Mouse (Mus musculus) heart, embryonic 11.5 days (tissue): ENCODE measurements at regions not wholly inside any gene's neighbourhood (a gene's known extent, or its start where the extent isn't known, plus 50 kb on each side); places are given as distances from the start of the nearest gene placed in this dataset.
"Not testable (repeated sequence)": the region's sequence is repeated elsewhere in the genome, so short reads cannot be mapped to it uniquely, and the experiment has no call there.

Experiments used
- ATAC-seq: fragments of 200-750 bp; cut with Nextera tagmentation; replicated peaks from 2 replicates; pipeline ENCODE4 v1.8.0; 2017; ENCODE audit warnings: moderate library complexity; ENCODE audit not compliant: insufficient number of reproducible peaks, low FRiP score, low TSS enrichment
- H3K27ac ChIP-seq: fragments of 300-500 bp; sonication (generic); 2 replicates; pipeline ENCODE4 v1.5.1; 2014; ENCODE audit warnings: mild to moderate bottlenecking, low read depth, low read length
- H3K27me3 ChIP-seq: fragments of 300-500 bp; sonication (generic); 2 replicates; pipeline ENCODE4 v1.6.1; 2014; ENCODE audit warnings: mild to moderate bottlenecking, low read length, mixed read lengths; ENCODE audit not compliant: control insufficient read depth, insufficient read depth
- H3K36me3 ChIP-seq: fragments of 300-500 bp; sonication (generic); 2 replicates; pipeline ENCODE4 v1.6.1; 2014; ENCODE audit warnings: mild to moderate bottlenecking, low read length, moderate library complexity, mixed read lengths; ENCODE audit not compliant: control insufficient read depth, insufficient read depth
- H3K4me1 ChIP-seq: fragments of 300-500 bp; sonication (generic); 2 replicates; pipeline ENCODE4 v1.6.1; 2014; ENCODE audit warnings: low read length; ENCODE audit not compliant: control insufficient read depth, insufficient read depth
- H3K4me2 ChIP-seq: fragments of 300-500 bp; sonication (generic); 2 replicates; pipeline ENCODE4 v1.6.1; 2014; ENCODE audit warnings: mild to moderate bottlenecking, moderate library complexity
- H3K4me3 ChIP-seq: fragments of 300-500 bp; sonication (generic); 2 replicates; pipeline ENCODE4 v1.5.1; 2014; ENCODE audit warnings: low read depth, low read length
- H3K9ac ChIP-seq: fragments of 300-500 bp; sonication (generic); 2 replicates; pipeline ENCODE4 v1.6.1; 2014; ENCODE audit warnings: mild to moderate bottlenecking, low read depth, low read length, moderate library complexity
- H3K9me3 ChIP-seq: fragments of 300-500 bp; sonication (generic); replicated peaks from 2 replicates; pipeline ENCODE4 v1.6.1; 2016; ENCODE audit warnings: low read length; ENCODE audit not compliant: control insufficient read depth
- WGBS: fragments of 180-500 bp; shearing (Covaris S2); extraction: QIAGEN DNeasy Blood & Tissue Kit; methylation state at CpG from one replicate; pipeline ENCODE4 v1.1.7; 2014; ENCODE audit not compliant: insufficient replicate concordance; 5-methylcytosine and 5-hydroxymethylcytosine counted together

- H3K36me3 ChIP-seq, H3K27ac ChIP-seq, H3K9me3 ChIP-seq, H3K4me1 ChIP-seq, H3K27me3 ChIP-seq, H3K9ac ChIP-seq, H3K4me2 ChIP-seq, ATAC-seq, H3K4me3 ChIP-seq: not testable (repeated sequence)
- WGBS, result 67% methylated on average over 2 of the region's 2 CpGs
Measured at GRCm38 (mm10) chr10:86566875-86567274, 68.2 kb upstream of the Syn3 start.

GRCm38 (mm10) chr10:86555843-86556242, 57.1 kb upstream of the Syn3 start:
- Histone ChIP-seq H3K9me3 (no peaks in the 10 kb centered on the region), H3K4me2 (no peak overlapping the region), H3K36me3 (no peaks in the 10 kb centered on the region), H3K27me3 (no peaks in the 10 kb centered on the region), H3K4me3 (no peak overlapping the region), H3K27ac (no peak overlapping the region), H3K9ac (no peak overlapping the region), H3K4me1 (no peaks in the 10 kb centered on the region)
- ATAC-seq, result no peak
- WGBS, result 57% methylated on average over 8 of the region's 8 CpGs
